Mouse (Mus musculus) midbrain, postnatal 0 days (tissue): ENCODE results near the gene Lct. TPM values are rescaled to one million over a fixed set of nuclear protein-coding genes. Genes with fewer than 3 reads are reported as not detected.
A peak's percentile ranks its signal among the peaks of the same experiment; 100 is the strongest.

Source experiments
- ATAC-seq: fragments of 200-750 bp; cut with Nextera tagmentation; 2 replicates; pipeline ENCODE4 v1.8.0; 2017; ENCODE audit warnings: moderate number of reproducible peaks, mild to moderate bottlenecking, moderate TSS enrichment, moderate library complexity; ENCODE audit not compliant: low FRiP score
- DNase-seq: peaks from one replicate; pipeline ENCODE4 v3.0.0-alpha.2; 2015; ENCODE audit warnings: low spot score
- H3K27ac ChIP-seq: fragments of 300-500 bp; sonication (generic); 2 replicates; pipeline ENCODE4 v1.5.1; 2014; ENCODE audit warnings: low read depth, mild to moderate bottlenecking, low read length, mixed read lengths
- H3K27me3 ChIP-seq: fragments of 300-500 bp; sonication (generic); 2 replicates; pipeline ENCODE4 v1.6.1; 2014; ENCODE audit warnings: low read length, control low read depth, mixed read lengths; ENCODE audit not compliant: insufficient read depth
- H3K36me3 ChIP-seq: fragments of 300-500 bp; sonication (generic); 2 replicates; pipeline ENCODE4 v1.6.1; 2014; ENCODE audit warnings: low read length, control low read depth, mixed read lengths; ENCODE audit not compliant: insufficient read depth
- H3K4me1 ChIP-seq: fragments of 300-500 bp; sonication (generic); 2 replicates; pipeline ENCODE4 v1.6.1; 2014; ENCODE audit warnings: mild to moderate bottlenecking, control low read depth, antibody characterized with exemption, low read length, mixed read lengths; ENCODE audit not compliant: insufficient read depth
- H3K4me2 ChIP-seq: fragments of 300-500 bp; sonication (generic); 2 replicates; pipeline ENCODE4 v1.6.1; 2014; ENCODE audit warnings: low read depth, mild to moderate bottlenecking, low read length, mixed read lengths; ENCODE audit not compliant: poor library complexity, severe bottlenecking
- H3K4me3 ChIP-seq: fragments of 300-500 bp; sonication (generic); 2 replicates; pipeline ENCODE4 v1.5.1; 2014; ENCODE audit warnings: low read depth, mild to moderate bottlenecking, low read length, moderate library complexity
- H3K9ac ChIP-seq: fragments of 300-500 bp; sonication (generic); replicated peaks from 2 replicates; pipeline ENCODE4 v1.6.1; 2014; ENCODE audit warnings: mild to moderate bottlenecking, low read length, moderate library complexity, mixed read lengths; ENCODE audit not compliant: poor library complexity, severe bottlenecking
- H3K9me3 ChIP-seq: fragments of 300-500 bp; sonication (generic); 2 replicates; pipeline ENCODE4 v1.6.1; 2016; ENCODE audit warnings: low read length, control low read depth
- CTCF ChIP-seq: IDR thresholded peaks from 2 replicates; pipeline ENCODE4 v1.5.1; 2016; ENCODE audit warnings: antibody characterized with exemption, mild to moderate bottlenecking
- WGBS: fragments of 180-500 bp; shearing (Covaris S2); extraction: QIAGEN DNeasy Blood & Tissue Kit; methylation state at CpG from one replicate; pipeline ENCODE4 v1.1.7; 2014; 5-methylcytosine and 5-hydroxymethylcytosine counted together
- polyA plus RNA-seq: library from polyadenylated mRNA; unstranded; fragments of >200 nt; fragmentation: Nextera tagmentation; extraction: Ambion mirVana; gene quantifications from 2 replicates; pipeline ENCODE4 v1.2.1, GENCODE M21; 2015
- total RNA-seq: library from RNA; depleted of rRNA; stranded (reverse); fragments of >200 nt; gene quantifications from 2 replicates; pipeline ENCODE4 v1.2.3, GENCODE M21; 2014

The Lct gene
- total and polyA plus RNA-seq, 2 experiments from 2014 or later = 0.38 to 0.70 TPM

GRCm38 (mm10) chr1:128314665-128315064 lies 13.5 kb downstream of the Lct start:
- TF ChIP-seq CTCF = no peak
- 75% methylated on average over 4 of the region's 4 CpGs for WGBS
- H3K27ac ChIP-seq = no peak overlapping the region
- no peaks in the 10 kb centered on the region for H3K27me3 ChIP-seq
- H3K9me3 ChIP-seq = no peaks in the 10 kb centered on the region
- H3K4me1 ChIP-seq = no peaks in the 10 kb centered on the region
- H3K36me3 ChIP-seq = no peaks in the 10 kb centered on the region
- H3K4me2 ChIP-seq = no peak overlapping the region
- ATAC-seq (no peak), DNase-seq (no peak)
- no peak overlapping the region for H3K9ac ChIP-seq
- H3K4me3 ChIP-seq = no peak overlapping the region

DNA sequence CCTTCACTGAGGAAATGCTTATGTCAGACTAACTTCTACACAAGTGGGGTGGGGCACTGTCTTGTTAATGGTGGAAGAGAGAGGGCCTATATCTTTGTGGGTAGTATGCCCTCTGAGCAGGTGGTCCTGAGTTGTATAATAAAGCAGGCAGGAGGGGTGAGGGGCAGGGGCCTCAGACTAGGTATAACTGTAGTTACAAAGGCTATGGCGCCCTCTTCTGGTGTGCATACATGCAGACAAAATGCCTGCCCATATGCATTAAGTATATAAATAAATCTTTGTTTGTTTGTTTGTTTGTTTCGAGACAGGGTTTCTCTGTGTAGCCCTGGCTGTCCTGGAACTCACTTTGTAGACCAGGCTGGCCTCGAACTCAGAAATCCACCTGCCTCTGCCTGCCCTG lies 19.1 kb downstream of the Lct start:
- Histone ChIP-seq H3K4me2 (no peak overlapping the region), H3K27me3 (no peaks in the 10 kb centered on the region), H3K4me1 (no peaks in the 10 kb centered on the region), H3K27ac (no peak overlapping the region), H3K4me3 (no peak overlapping the region), H3K36me3 (no peaks in the 10 kb centered on the region), H3K9me3 (no peaks in the 10 kb centered on the region), H3K9ac (no peak overlapping the region)
- WGBS = 87% methylated on average over 3 of the region's 3 CpGs
- no peak; the same call in 1 of the 2 replicates for TF ChIP-seq CTCF
- ATAC-seq (no peak), DNase-seq (peak; percentile 35)

DNA sequence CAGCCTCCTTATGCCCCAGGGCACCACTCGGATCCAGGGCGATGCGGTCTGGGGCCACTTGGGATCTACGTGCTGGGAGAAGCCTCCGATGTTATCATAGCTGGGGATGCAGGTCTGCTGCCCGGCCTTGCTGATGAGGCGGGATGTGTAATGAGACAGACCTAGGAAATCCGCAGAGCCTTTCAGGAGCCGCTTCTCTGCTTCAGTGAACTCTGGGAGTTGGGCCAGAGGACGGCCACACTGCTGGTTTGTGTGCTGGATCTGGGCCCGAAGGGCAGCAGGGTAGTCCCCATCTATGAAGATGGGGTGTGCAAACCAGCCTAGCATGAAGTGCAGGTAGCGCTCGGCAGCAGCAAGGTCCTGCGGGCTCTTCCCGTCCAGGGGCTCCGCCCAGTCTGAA lies 24.2 kb downstream of the Lct start:
- DNase-seq (peak; percentile 88), ATAC-seq (peak; percentile 58; the same call in 1 of the 2 replicates)
- H3K4me3 ChIP-seq = no peak overlapping the region
- H3K4me2 ChIP-seq = no peak overlapping the region
- H3K9me3 ChIP-seq = 0 out of 2 replicates have a peak, but pooled peaks cover 3% of the 10 kb centered on the region
- H3K27me3 ChIP-seq = no peaks in the 10 kb centered on the region
- TF ChIP-seq CTCF = no peak
- H3K9ac ChIP-seq = no peak overlapping the region
- H3K36me3 ChIP-seq = no peaks in the 10 kb centered on the region
- H3K4me1 ChIP-seq = no peaks in the 10 kb centered on the region
- H3K27ac ChIP-seq = no peak overlapping the region
- 85% methylated on average over 16 of the region's 16 CpGs for WGBS

DNA sequence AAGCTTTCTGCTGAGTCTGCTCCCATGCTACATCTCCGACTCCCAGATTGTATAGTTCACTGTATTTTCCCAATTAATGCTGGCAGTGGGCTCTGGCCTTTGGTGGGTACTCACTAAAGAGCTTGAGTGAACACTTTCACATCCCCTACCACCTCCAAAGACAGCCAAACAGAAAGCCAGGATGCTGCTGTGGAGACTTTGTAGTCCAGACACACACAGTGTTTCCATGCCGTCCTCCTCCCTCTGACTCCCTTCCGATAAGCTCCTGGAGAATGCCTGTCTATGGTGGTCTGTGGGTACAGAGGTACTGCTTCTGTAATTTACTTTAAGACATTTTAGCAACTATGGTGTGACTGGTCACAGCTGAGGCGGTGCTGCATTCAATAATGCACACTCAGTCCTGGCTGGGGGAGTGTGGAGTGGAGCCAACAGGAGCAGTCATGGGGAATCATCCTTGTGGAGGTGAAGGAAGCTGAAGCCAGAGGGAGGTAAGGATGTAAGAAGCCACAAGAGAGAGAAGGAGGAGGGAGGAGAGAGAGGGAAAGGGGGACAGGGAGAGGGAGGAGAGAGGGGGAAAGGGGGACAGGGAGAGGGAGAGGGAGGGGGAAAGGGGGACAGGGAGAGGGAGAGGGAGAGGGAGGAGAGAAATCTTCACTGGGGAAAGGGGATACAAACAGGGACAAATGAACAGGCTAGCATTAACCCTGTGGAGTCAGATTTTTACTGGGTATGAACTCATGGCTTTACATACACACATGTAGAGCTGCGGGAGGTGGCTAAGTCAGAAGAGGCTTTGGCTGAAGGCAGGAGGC lies 32.2 kb downstream of the Lct start:
- H3K4me1 ChIP-seq = no peaks in the 10 kb centered on the region
- DNase-seq (peak; percentile 15), ATAC-seq (peak; percentile 57; the same call in 1 of the 2 replicates)
- no peak overlapping the region for H3K27ac ChIP-seq
- no peak overlapping the region for H3K9ac ChIP-seq
- H3K4me3 ChIP-seq = no peak overlapping the region
- no peak for TF ChIP-seq CTCF
- no peaks in the 10 kb centered on the region for H3K9me3 ChIP-seq
- H3K4me2 ChIP-seq = no peak overlapping the region
- H3K27me3 ChIP-seq = no peaks in the 10 kb centered on the region
- 60% methylated on average over 5 of the region's 5 CpGs for WGBS
- no peaks in the 10 kb centered on the region for H3K36me3 ChIP-seq

- H3K36me3 ChIP-seq = no peaks in the 10 kb centered on the region
- ATAC-seq = no peak; the same call in 1 of the 2 replicates
- no peak overlapping the region for H3K27ac ChIP-seq
These were observed 32.8 kb downstream of the Lct start for GRCm38 (mm10) chr1:128295296-128295695.

GRCm38 (mm10) chr1:128293524-128293923 lies 34.6 kb downstream of the Lct start:
- H3K4me1 ChIP-seq = no peaks in the 10 kb centered on the region
- H3K4me3 ChIP-seq = no peak overlapping the region
- no peak overlapping the region for H3K27ac ChIP-seq
- H3K4me2 ChIP-seq = no peak overlapping the region
- no peak for TF ChIP-seq CTCF
- no peak for ATAC-seq
- no peaks in the 10 kb centered on the region for H3K36me3 ChIP-seq
- H3K9ac ChIP-seq = no peak overlapping the region
- H3K9me3 ChIP-seq = no peaks in the 10 kb centered on the region
- no peak for DNase-seq
- WGBS = 86% methylated on average over 12 of the region's 12 CpGs
- no peaks in the 10 kb centered on the region for H3K27me3 ChIP-seq

More at GRCm38 (mm10) chr1:128295296-128295695, 32.8 kb downstream of the Lct start:
- H3K9me3 ChIP-seq = no peaks in the 10 kb centered on the region
- no peaks in the 10 kb centered on the region for H3K4me1 ChIP-seq
- no peaks in the 10 kb centered on the region for H3K27me3 ChIP-seq
- no peak overlapping the region for H3K4me3 ChIP-seq
- no peak overlapping the region for H3K9ac ChIP-seq
- TF ChIP-seq CTCF = no peak
- H3K4me2 ChIP-seq = no peak overlapping the region
- WGBS = 82% methylated on average over 8 of the region's 8 CpGs
- no peak for DNase-seq
